8 mouse cellular contexts compared by ENCODE assay signal in genomic region chr12:103643336-103643735, GRCm38 (mm10). TPM values are rescaled to one million over a fixed set of nuclear protein-coding genes. Genes with fewer than 3 reads are reported as not detected.
A peak's percentile ranks its signal among the peaks of the same experiment; 100 is the strongest.
DNase-seq lines count a peak whose midpoint lies in the region; ATAC-seq and TF ChIP-seq lines count a peak whose summit lies in the region.
"Had no signal": no experiment of that assay in that cellular context is flagged by ENCODE, and none has a peak within 500 bp of the region (broad histone marks: within the 10 kb centered on the region; RNA-seq: fewer than 3 reads in every experiment).

No protein-coding gene starts in this region.

- no peak overlapping the region for H3K27ac ChIP-seq in forebrain, postnatal 0 days (ENCODE audit: low read depth, low read length)
- no peak overlapping the region for H3K27ac ChIP-seq in kidney, adult 2 months (ENCODE audit: insufficient read depth, low read depth, low read length)
- no peak overlapping the region for H3K27ac ChIP-seq in stomach, postnatal 0 days (replicated peaks)
- H3K27ac ChIP-seq: macrophage had no signal

- no peaks in the 10 kb centered on the region for H3K4me1 ChIP-seq in forebrain, postnatal 0 days (ENCODE audit: insufficient read depth)
- H3K4me1 ChIP-seq in kidney, adult 2 months (ENCODE audit: control insufficient read depth, insufficient read depth, low read length) = no peaks in the 10 kb centered on the region
- H3K4me1 ChIP-seq in stomach, postnatal 0 days (replicated peaks; ENCODE audit: control insufficient read depth, insufficient read depth) = no peaks in the 10 kb centered on the region

- no peaks in the 10 kb centered on the region for H3K36me3 ChIP-seq in forebrain, postnatal 0 days (ENCODE audit: insufficient read depth)
- H3K36me3 ChIP-seq in kidney, adult 2 months (ENCODE audit: control insufficient read depth, insufficient read depth, low read length) = no peaks in the 10 kb centered on the region
- H3K36me3 ChIP-seq in stomach, postnatal 0 days (ENCODE audit: control insufficient read depth, insufficient read depth, low read length) = no peaks in the 10 kb centered on the region

- TF ChIP-seq CTCF in forebrain, postnatal 0 days (IDR thresholded peaks at IDR 0.05; ENCODE audit: low read depth) = peak; percentile 93
- peak; percentile 91 for TF ChIP-seq CTCF in kidney, adult 2 months (conservative IDR thresholded peaks at IDR 0.05; ENCODE audit: insufficient read depth, insufficient read length, low read depth, low read length)
- TF ChIP-seq CTCF in stomach, postnatal 0 days (IDR thresholded peaks at IDR 0.05; ENCODE audit: low read depth) = peak; percentile 97

- DNase-seq in R1 (ENCODE audit: low read depth, low spot score) = peak; percentile 63
- peak; percentile 15 for DNase-seq in c-Kit-positive CD71-positive TER-119-negative erythroid progenitor cells, embryonic 14.5 days (ENCODE audit: low read depth)
- DNase-seq in forebrain, postnatal 0 days = peak; percentile 87
- DNase-seq in kidney, adult 2 months = peak; percentile 77
- peak; percentile 83 for DNase-seq in left cerebral cortex, postnatal 4 days
- DNase-seq in naive thymus-derived CD4-positive, alpha-beta T cell, adult 2 months (ENCODE audit: low read depth) = peak; percentile 33
- peak; percentile 85 for DNase-seq in stomach, postnatal 0 days (ENCODE audit: low spot score)

- ATAC-seq in forebrain, postnatal 0 days = peak; percentile 48; the same call in 1 of the 2 replicates
- ATAC-seq in stomach, postnatal 0 days (ENCODE audit: low FRiP score, low TSS enrichment) = no peak

- no peak overlapping the region for H3K9ac ChIP-seq in forebrain, postnatal 0 days
- H3K9ac ChIP-seq in stomach, postnatal 0 days (ENCODE audit: low read length) = no peak overlapping the region

- intact Hi-C loops in left cerebral cortex, postnatal 4 days (cut with DNase I) = loop anchor here (5.0 to 10.0 kb wide), 3 partner anchors 99 to 216 kb away; partner anchors contain the start of gene Ddx24

- H3K4me3 ChIP-seq in forebrain, postnatal 0 days (ENCODE audit: low read depth, low read length) = no peak overlapping the region
- no peak overlapping the region for H3K4me3 ChIP-seq in kidney, adult 2 months (ENCODE audit: insufficient read depth, low read depth, low read length)
- no peak overlapping the region for H3K4me3 ChIP-seq in stomach, postnatal 0 days (ENCODE audit: low read depth, low read length)

- no peaks in the 10 kb centered on the region for H3K9me3 ChIP-seq in forebrain, postnatal 0 days (ENCODE audit: low read length)
- no peaks in the 10 kb centered on the region for H3K9me3 ChIP-seq in stomach, postnatal 0 days (ENCODE audit: control insufficient read depth, low read length)

- no peaks in the 10 kb centered on the region for H3K27me3 ChIP-seq in forebrain, postnatal 0 days (ENCODE audit: insufficient read depth, low read length)
- no peaks in the 10 kb centered on the region for H3K27me3 ChIP-seq in kidney, adult 2 months (replicated peaks; ENCODE audit: control insufficient read depth, insufficient read depth, low read length)
- no peaks in the 10 kb centered on the region for H3K27me3 ChIP-seq in stomach, postnatal 0 days (ENCODE audit: control insufficient read depth, insufficient read depth, low read length)

- no peak for TF ChIP-seq POLR2A in kidney, adult 2 months (IDR thresholded peaks at IDR 0.05; ENCODE audit: low read depth, low read length)

- no peak overlapping the region for H3K4me2 ChIP-seq in forebrain, postnatal 0 days (ENCODE audit: low read depth)
- no peak overlapping the region for H3K4me2 ChIP-seq in stomach, postnatal 0 days (replicated peaks; ENCODE audit: low read depth)

- no peak for TF ChIP-seq EP300 in stomach, postnatal 0 days (optimal IDR thresholded peaks at IDR 0.05)

- WGBS in forebrain, postnatal 0 days = 0% methylated on average over 2 of the region's 2 CpGs
- WGBS in kidney, adult 2 months = 0% methylated on average over 2 of the region's 2 CpGs
- 0% methylated on average over 2 of the region's 2 CpGs for WGBS in stomach, postnatal 0 days

RNA-seq across cellular contexts. Expression of gene Serpina10, which starts 12.1 kb away (rescaled TPM):
- not detected in 2 replicates for total RNA-seq in forebrain, postnatal 0 days (2014; rRNA removed)
- 0.04 TPM in 1 of 2 replicates, not detected in the other for polyA plus RNA-seq in forebrain, postnatal 0 days (2015; fragmentation: Nextera tagmentation; extraction: Ambion mirVana)
- 1.5 TPM in 2 replicates for polyA plus RNA-seq in kidney, adult 2 months (2012; rRNA removed)
- not detected for total RNA-seq in left cerebral cortex, postnatal 4 days (2021)
- polyA plus RNA-seq in stomach, postnatal 0 days (2015; fragmentation: Nextera tagmentation; extraction: Ambion mirVana) = 0.10 and 0.13 TPM in 2 replicates
- polyA plus RNA-seq: macrophage had no signal

RNA-seq across cellular contexts. Expression of gene Serpina6, which starts 13.7 kb away (rescaled TPM):
- not detected in 2 replicates for total RNA-seq in forebrain, postnatal 0 days (2014; rRNA removed)
- 0.11 TPM in 1 of 2 replicates, not detected in the other for polyA plus RNA-seq in forebrain, postnatal 0 days (2015; fragmentation: Nextera tagmentation; extraction: Ambion mirVana)
- 0.58 and 0.81 TPM in 2 replicates for polyA plus RNA-seq in kidney, adult 2 months (2012; rRNA removed)
- total RNA-seq in left cerebral cortex, postnatal 4 days (2021) = not detected
- polyA plus RNA-seq in stomach, postnatal 0 days (2015; fragmentation: Nextera tagmentation; extraction: Ambion mirVana) = 0.22 TPM in 1 of 2 replicates, not detected in the other
- polyA plus RNA-seq: macrophage had no signal

RNA-seq across cellular contexts. Expression of gene Serpina16, which starts 32.6 kb away (rescaled TPM):
- not detected in 2 replicates for total RNA-seq in forebrain, postnatal 0 days (2014; rRNA removed)
- polyA plus RNA-seq in forebrain, postnatal 0 days (2015; fragmentation: Nextera tagmentation; extraction: Ambion mirVana) = not detected in 2 replicates
- polyA plus RNA-seq in kidney, adult 2 months (2012; rRNA removed) = not detected in 2 replicates
- total RNA-seq in left cerebral cortex, postnatal 4 days (2021) = not detected
- polyA plus RNA-seq in stomach, postnatal 0 days (2015; fragmentation: Nextera tagmentation; extraction: Ambion mirVana) = not detected in 2 replicates
- polyA plus RNA-seq: macrophage had no signal

RNA-seq across cellular contexts. Expression of gene Serpina1f, which starts 52.0 kb away (rescaled TPM):
- total RNA-seq in forebrain, postnatal 0 days (2014; rRNA removed) = not detected in 2 replicates
- not detected in 2 replicates for polyA plus RNA-seq in forebrain, postnatal 0 days (2015; fragmentation: Nextera tagmentation; extraction: Ambion mirVana)
- 214 and 308 TPM in 2 replicates for polyA plus RNA-seq in kidney, adult 2 months (2012; rRNA removed)
- not detected for total RNA-seq in left cerebral cortex, postnatal 4 days (2021)
- polyA plus RNA-seq in stomach, postnatal 0 days (2015; fragmentation: Nextera tagmentation; extraction: Ambion mirVana) = not detected in 2 replicates
- polyA plus RNA-seq: macrophage had no signal

Comparison
In these comparisons a context has a peak if more than half of its experiments do, and no peak if none do; other contexts are left out.
1. DNase-seq: peak in every context shown above with its lines; median percentile 87 in forebrain, postnatal 0 days; 85 in stomach, postnatal 0 days; 83 in left cerebral cortex, postnatal 4 days; 77 in kidney, adult 2 months; 63 in R1; 33 in naive thymus-derived CD4-positive, alpha-beta T cell, adult 2 months; 15 in c-Kit-positive CD71-positive TER-119-negative erythroid progenitor cells, embryonic 14.5 days.